Mouse (Mus musculus) CD4-positive, CD25-positive, alpha-beta regulatory T cell, adult 2 months (primary cell): ENCODE results near the gene Mmp2.

Experiments
- DNase-seq: peaks from one replicate; pipeline ENCODE4 v3.0.0-alpha.2; 2012; ENCODE audit warnings: low read depth, low spot score

Mmp2 gene

GRCm38 (mm10) chr8:92895053-92895452 lies 68.0 kb downstream of the Mmp2 start:
- no peak for DNase-seq

DNA sequence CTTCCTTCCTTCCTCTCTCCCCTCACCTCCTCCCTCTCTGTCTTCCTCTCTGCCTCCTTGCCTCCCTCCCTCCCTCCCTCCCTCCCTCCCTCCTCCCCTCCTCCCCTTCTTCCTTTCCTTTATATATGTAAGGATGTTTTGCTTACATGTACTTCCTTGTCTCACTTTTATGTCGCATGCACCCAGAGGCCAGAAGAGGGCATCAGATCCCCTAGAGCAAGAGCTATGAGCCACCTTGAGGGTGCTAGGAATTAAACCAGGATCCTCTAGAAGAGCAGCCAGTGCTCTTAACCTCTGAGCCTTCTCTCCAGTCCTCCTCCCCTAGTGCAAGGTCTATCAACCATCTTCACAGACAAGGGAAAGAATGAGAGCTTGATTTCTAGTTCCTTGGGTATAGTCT lies 69.0 kb downstream of the Mmp2 start:
- no peak for DNase-seq

- no peak for DNase-seq
These were observed 69.5 kb downstream of the Mmp2 start for GRCm38 (mm10) chr8:92896611-92897010.

DNA sequence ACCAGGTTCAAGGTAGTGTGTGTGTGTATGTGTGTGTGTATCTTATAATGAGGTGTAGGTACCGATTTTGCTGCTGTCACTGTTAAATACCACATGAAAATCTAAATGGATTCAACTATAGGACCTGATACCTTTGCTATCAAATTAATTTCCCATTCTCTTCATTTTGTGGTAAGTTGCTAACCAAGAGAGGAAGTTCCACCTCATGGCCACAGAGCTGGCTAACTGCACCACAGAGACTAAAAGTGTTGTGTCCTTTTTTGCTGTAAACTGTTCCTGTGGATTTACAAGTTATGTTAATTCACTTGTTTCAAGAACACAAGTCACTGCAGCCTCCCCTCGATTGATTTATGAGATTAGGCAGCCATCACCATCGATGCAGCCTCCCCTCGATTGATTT lies 70.7 kb downstream of the Mmp2 start:
- DNase-seq = no peak

DNA sequence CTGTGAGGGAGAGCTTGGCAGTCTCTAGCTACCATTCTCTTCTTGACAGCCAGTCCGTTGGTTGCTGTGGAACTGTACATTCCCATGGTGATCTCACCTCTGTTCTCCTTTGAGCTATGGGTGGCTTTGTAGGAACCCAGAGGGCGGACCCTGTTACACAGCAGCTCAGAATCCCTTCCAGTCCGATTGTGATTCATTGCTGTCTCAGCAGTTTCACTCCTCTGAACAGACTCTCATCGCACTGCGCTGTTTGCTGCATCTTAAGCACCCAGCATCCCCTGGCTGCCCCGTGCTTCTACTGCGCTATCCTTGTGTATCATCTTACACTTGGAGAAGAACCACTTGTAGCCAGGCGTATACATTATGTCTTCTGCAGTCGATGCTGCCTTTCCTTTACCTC lies 72.5 kb downstream of the Mmp2 start:
- no peak for DNase-seq

DNA sequence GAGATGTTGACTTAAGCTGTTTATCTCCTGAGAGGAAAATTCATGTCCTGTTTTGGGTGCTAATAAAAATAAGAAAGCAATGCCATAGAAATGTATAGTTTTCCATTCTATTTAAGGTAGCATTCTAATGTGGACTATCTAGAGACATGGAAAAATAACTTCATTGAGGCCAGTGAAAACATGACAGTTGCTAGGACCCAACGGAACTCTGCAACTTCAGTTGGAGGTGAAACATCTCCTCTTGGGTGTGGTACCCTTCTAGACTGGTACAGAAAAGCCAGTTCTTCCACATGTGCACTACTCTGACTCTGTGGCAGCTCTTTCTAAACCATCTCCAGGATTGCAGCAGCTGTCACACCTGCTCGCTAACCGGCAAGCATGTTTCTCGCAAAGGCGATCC lies 74.0 kb downstream of the Mmp2 start, which contains the start of gene Capns2:
Capns2 (plus strand) TSS at position 301 of the 400 bp plus-strand sequence.
- no peak for DNase-seq

DNA sequence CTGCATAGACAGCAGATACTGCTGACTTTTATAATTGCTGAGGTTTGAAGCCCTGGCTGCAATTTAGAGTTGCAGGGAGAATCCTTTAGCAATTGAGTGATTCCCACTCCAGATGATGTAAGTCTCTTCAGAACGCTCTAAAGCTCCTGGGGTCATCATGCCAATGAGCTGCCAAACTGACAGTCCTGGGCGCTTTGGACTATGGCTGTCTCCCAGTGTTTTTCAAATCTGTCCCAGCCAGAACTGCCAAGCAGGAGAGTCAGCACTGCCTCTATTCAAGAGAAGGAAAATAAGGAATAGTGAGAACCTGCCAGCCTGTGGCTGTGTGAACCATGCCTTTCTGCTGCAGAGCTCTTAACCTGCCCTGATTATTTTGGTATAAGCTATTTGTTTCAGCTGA lies 75.9 kb downstream of the Mmp2 start:
- no peak for DNase-seq
